ENCODE assay signal across 8 mouse cellular contexts in genomic region chr15:82047080-82047883, GRCm38 (mm10). TPM values are rescaled to one million over a fixed set of nuclear protein-coding genes. Genes with fewer than 3 reads are reported as not detected.
DNase-seq lines count a peak whose midpoint lies in the region; ATAC-seq lines count a peak whose summit lies in the region.

Snu13 (minus strand) TSS chr15:82047598.

- under 1% methylated on average over 74 of the region's 74 CpGs for WGBS in intestine, embryonic 14.5 days

- peak; percentile 81 for ATAC-seq in intestine, embryonic 14.5 days (replicated peaks; ENCODE audit: low FRiP score, low TSS enrichment, low read depth)

- peaks cover 8% of the 10 kb centered on the region for H3K4me1 ChIP-seq in intestine, embryonic 14.5 days (replicated peaks; ENCODE audit: control insufficient read depth, insufficient read depth, low read length)

- H3K36me3 ChIP-seq in intestine, embryonic 14.5 days (ENCODE audit: control insufficient read depth, insufficient read depth, low read length), result peaks cover 16% of the 10 kb centered on the region

- H3K9me3 ChIP-seq in intestine, embryonic 14.5 days (ENCODE audit: control insufficient read depth, low read length), result no peaks in the 10 kb centered on the region

- no peaks in the 10 kb centered on the region for H3K27me3 ChIP-seq in intestine, embryonic 14.5 days (replicated peaks; ENCODE audit: control insufficient read depth, insufficient read depth, low read length)

- peak within 1 kb of the TSS; percentile 91 for H3K9ac ChIP-seq in intestine, embryonic 14.5 days (ENCODE audit: low read length)

- H3K4me3 ChIP-seq in intestine, embryonic 14.5 days (ENCODE audit: low read depth, low read length), result peak within 1 kb of the TSS; percentile 95

- DNase-seq in adrenal gland, adult (ENCODE audit: inconsistent age in 2 of 2, low spot score in 1 of 2), result peak; percentile 93 to 98
- peak; percentile 93 for DNase-seq in embryo, embryonic 10.5 days (ENCODE audit: low spot score)
- DNase-seq in gastrocnemius, postnatal 25 days, result peak; percentile 87
- DNase-seq in intestine, embryonic 14.5 days (ENCODE audit: low spot score), result peak; percentile 93
- peak; percentile 88 to 94 for DNase-seq in left cerebral cortex, postnatal 14 days (ENCODE audit: low spot score in 2 of 2)
- peak; percentile 87 for DNase-seq in mesoderm, embryonic 11.5 days (ENCODE audit: low read depth, low spot score)
- peak; percentile 87 to 88 for DNase-seq in right cerebral cortex, postnatal 36 days (ENCODE audit: low spot score in 2 of 2)
- DNase-seq in yolk sac, embryonic 10.5 days (ENCODE audit: low spot score), result peak; percentile 86

- intact Hi-C loops in left cerebral cortex, postnatal 14 days (cut with DNase I), result no loop called here

- H3K4me2 ChIP-seq in intestine, embryonic 14.5 days (ENCODE audit: low read length), result peak within 1 kb of the TSS; percentile 88

- H3K27ac ChIP-seq in intestine, embryonic 14.5 days (ENCODE audit: low read depth), result peak within 1 kb of the TSS; percentile 81

RNA-seq across cellular contexts. Expression of gene Snu13, which starts in this region (rescaled TPM):
- 10 to 100 TPM; 44.6 to 48.5 TPM for total RNA-seq in gastrocnemius, postnatal 25 days (2021)
- polyA plus RNA-seq in intestine, embryonic 14.5 days (2014; fragmentation: Nextera tagmentation; extraction: Ambion mirVana), result 301 and 329 TPM in 2 replicates
- 100 to 1,000 TPM in 1 of 2 experiments, 10 to 100 TPM in 1; 91.1 to 102 TPM for total RNA-seq in left cerebral cortex, postnatal 14 days (2021)

Comparison
In these comparisons a context has a peak if more than half of its experiments do, and no peak if none do; other contexts are left out.
1. Peak in every context shown above with its lines: DNase-seq, ATAC-seq, H3K4me3 ChIP-seq and H3K27ac ChIP-seq.